Mouse (Mus musculus) limb, embryonic 13.5 days (tissue): ENCODE data around the gene Defb47. TPM values are rescaled to one million over a fixed set of nuclear protein-coding genes. Genes with fewer than 3 reads are reported as not detected.

ENCODE experiments used
- ATAC-seq: fragments of 200-750 bp; cut with Nextera tagmentation; 2 replicates; pipeline ENCODE4 v1.8.0; 2017; ENCODE audit warnings: low read depth, moderate number of reproducible peaks, moderate TSS enrichment; ENCODE audit not compliant: low FRiP score
- H3K27ac ChIP-seq: fragments of 300-500 bp; sonication (generic); 2 replicates; pipeline ENCODE4 v1.5.1; 2015; ENCODE audit warnings: inconsistent platforms, mild to moderate bottlenecking, moderate library complexity
- H3K27me3 ChIP-seq: fragments of 300-500 bp; sonication (generic); 2 replicates; pipeline ENCODE4 v1.6.1; 2015; ENCODE audit warnings: mild to moderate bottlenecking, inconsistent platforms
- H3K36me3 ChIP-seq: fragments of 300-500 bp; sonication (generic); 2 replicates; pipeline ENCODE4 v1.6.1; 2015; ENCODE audit warnings: inconsistent platforms, mild to moderate bottlenecking, moderate library complexity
- H3K4me1 ChIP-seq: fragments of 300-500 bp; sonication (generic); 2 replicates; pipeline ENCODE4 v1.6.1; 2015; ENCODE audit warnings: inconsistent platforms
- H3K4me2 ChIP-seq: fragments of 300-500 bp; sonication (generic); replicated peaks from 2 replicates; pipeline ENCODE4 v1.6.1; 2015; ENCODE audit warnings: inconsistent platforms, mild to moderate bottlenecking, moderate library complexity
- H3K4me3 ChIP-seq: fragments of 300-500 bp; sonication (generic); 2 replicates; pipeline ENCODE4 v1.5.1; 2015; ENCODE audit warnings: moderate library complexity, mild to moderate bottlenecking, inconsistent platforms
- H3K9ac ChIP-seq: fragments of 300-500 bp; sonication (generic); 2 replicates; pipeline ENCODE4 v1.6.1; 2015; ENCODE audit warnings: mild to moderate bottlenecking, inconsistent platforms
- H3K9me3 ChIP-seq: fragments of 300-500 bp; sonication (generic); 2 replicates; pipeline ENCODE4 v1.6.1; 2016; ENCODE audit warnings: inconsistent platforms
- WGBS: fragments of 180-500 bp; shearing (Covaris S2); methylation state at CpG from one replicate; pipeline ENCODE4 v1.1.7; 2015; 5-methylcytosine and 5-hydroxymethylcytosine counted together
- polyA plus RNA-seq: library from polyadenylated mRNA; unstranded; fragments of >200 nt; fragmentation: Nextera tagmentation; extraction: Ambion mirVana; gene quantifications from 2 replicates; pipeline ENCODE4 v1.2.1, GENCODE M21; 2015

Gene Defb47
- polyA plus RNA-seq: not detected in 2 replicates

DNA sequence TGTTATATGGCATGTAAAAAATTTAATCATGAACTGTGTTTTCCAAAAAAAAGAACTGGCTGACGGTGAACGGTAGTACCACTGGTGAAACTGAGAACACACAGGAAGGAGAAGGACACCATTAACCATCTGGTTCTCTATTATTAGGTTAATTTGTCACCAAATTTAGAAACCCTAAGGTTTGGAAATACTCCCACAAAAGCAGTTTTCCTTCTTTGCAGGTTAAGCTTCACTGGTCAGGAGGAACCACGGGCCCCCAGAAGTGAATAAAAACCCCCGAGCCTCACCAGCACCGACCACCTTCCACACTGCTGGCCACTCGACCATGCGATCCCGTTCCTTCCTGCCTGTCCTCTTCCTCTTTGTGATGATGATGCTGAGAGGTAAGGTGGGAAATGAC is at the start of gene Defb47:
Defb47 (plus strand) TSS at position 301 of the 400 bp plus-strand sequence.
- Histone ChIP-seq H3K4me3 (no peak within 1 kb of the TSS), H3K4me1 (no peaks in the 10 kb centered on the region), H3K9me3 (no peaks in the 10 kb centered on the region), H3K9ac (no peak within 1 kb of the TSS), H3K4me2 (no peak within 1 kb of the TSS), H3K27me3 (no peaks in the 10 kb centered on the region), H3K36me3 (no peaks in the 10 kb centered on the region), H3K27ac (no peak within 1 kb of the TSS)
- WGBS: 76% methylated on average over 8 of the region's 8 CpGs
- ATAC-seq: no peak

GRCm38 (mm10) chr14:62956091-62956490 is 41.8 kb upstream of the Defb47 start:
- peaks cover 74% of the 10 kb centered on the region for H3K36me3 ChIP-seq
- H3K27ac ChIP-seq: no peak overlapping the region
- H3K27me3 ChIP-seq: no peaks in the 10 kb centered on the region
- WGBS: 91% methylated on average over 9 of the region's 9 CpGs
- no peak overlapping the region for H3K4me3 ChIP-seq
- H3K4me1 ChIP-seq: no peaks in the 10 kb centered on the region
- H3K9me3 ChIP-seq: no peaks in the 10 kb centered on the region
- ATAC-seq: no peak
- no peak overlapping the region for H3K4me2 ChIP-seq
- H3K9ac ChIP-seq: no peak overlapping the region

DNA sequence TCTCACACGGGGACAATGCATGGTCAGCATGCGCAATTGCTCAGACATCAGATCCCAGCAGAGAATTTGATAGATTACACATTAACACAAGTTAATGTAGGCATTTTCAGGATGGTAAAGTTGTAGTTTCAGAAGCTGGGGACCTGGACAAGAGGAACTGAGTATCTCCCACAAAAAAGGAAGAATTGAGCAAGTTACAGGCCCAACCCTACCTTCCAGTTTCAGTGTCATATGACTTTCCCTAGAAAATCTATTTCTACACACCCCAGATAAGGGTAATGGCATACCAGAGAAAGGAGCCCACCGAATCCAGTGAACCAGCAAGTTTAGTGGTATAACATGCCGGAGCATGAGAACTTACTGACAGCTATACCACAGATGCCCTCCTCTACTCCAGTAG is 34.2 kb upstream of the Defb47 start:
- Histone ChIP-seq H3K27me3 (no peaks in the 10 kb centered on the region), H3K4me3 (no peak overlapping the region), H3K36me3 (peaks cover 18% of the 10 kb centered on the region), H3K9me3 (no peaks in the 10 kb centered on the region), H3K4me2 (no peak overlapping the region), H3K27ac (no peak overlapping the region), H3K9ac (no peak overlapping the region), H3K4me1 (peaks cover 12% of the 10 kb centered on the region)
- ATAC-seq: no peak
- WGBS: 92% methylated on average over 4 of the region's 4 CpGs

DNA sequence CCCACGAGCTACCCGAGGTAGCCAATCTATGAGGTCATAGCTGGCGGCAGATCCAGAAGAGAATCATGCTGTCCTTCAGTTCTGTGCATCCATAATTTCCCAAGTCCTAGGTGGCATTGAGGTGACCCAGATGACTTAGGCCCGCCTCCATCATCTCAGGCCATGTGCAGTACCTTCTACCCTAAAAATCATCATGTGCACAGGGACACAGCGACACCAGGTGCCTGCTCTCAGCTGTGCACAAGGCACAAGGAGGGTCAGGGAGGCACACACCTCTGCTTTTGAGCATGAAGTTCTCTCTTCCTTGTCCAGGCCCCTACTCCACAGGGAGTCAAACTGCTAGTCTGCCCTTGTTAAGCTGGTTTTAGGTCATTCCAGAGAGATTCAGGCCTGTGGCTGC is 32.5 kb upstream of the Defb47 start:
- Histone ChIP-seq H3K9me3 (no peaks in the 10 kb centered on the region), H3K4me2 (peak overlapping the region; percentile 59), H3K27me3 (no peaks in the 10 kb centered on the region), H3K4me1 (peaks cover 12% of the 10 kb centered on the region), H3K27ac (no peak overlapping the region), H3K4me3 (no peak overlapping the region), H3K9ac (no peak overlapping the region), H3K36me3 (peaks cover 5% of the 10 kb centered on the region; the same call in 1 of the 2 replicates)
- WGBS: 80% methylated on average over 5 of the region's 5 CpGs
- no peak for ATAC-seq

DNA sequence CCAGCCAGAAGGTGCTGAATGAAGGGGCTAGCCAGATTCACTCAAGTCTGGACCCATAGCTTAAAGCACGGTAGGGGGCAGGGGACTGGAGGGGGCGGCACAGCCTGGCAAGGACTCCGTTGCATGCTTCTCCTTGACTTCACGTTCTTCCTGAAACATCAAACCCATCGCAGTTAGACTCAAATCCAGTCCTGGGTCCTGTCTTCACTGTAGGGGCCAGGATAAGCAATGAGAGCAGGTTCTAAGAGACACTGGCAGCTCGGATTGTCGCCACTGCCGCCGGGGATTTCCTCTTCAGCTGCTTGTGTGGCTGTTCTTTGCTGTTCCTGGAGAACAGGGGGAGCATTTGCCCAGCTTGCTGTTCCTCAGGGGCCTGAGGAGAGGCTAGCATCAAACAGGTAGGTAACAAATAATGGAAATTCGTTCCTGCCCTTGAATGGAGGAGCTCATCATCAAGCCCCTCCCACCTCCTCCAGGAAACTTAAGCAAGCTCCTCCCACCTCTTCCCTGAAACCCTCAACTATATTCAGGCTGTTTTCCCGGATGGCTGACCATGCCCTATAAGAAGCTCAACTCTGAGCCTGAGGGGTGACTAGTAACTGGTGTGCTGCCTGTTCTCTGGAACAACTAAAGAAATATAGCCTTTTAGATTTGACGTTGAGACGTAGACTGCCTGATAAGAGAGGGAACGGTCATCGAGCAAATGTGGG is 31.9 kb upstream of the Defb47 start:
- H3K4me3 ChIP-seq: peak overlapping the region; percentile 34
- H3K9me3 ChIP-seq: no peaks in the 10 kb centered on the region
- H3K9ac ChIP-seq: peak overlapping the region; percentile 21; the same call in 1 of the 2 replicates
- ATAC-seq: no peak
- H3K4me2 ChIP-seq: peak overlapping the region; percentile 59
- H3K27ac ChIP-seq: no peak overlapping the region
- H3K4me1 ChIP-seq: peaks cover 12% of the 10 kb centered on the region
- H3K36me3 ChIP-seq: peaks cover 5% of the 10 kb centered on the region; the same call in 1 of the 2 replicates
- 14% methylated on average over 15 of the region's 15 CpGs for WGBS
- no peaks in the 10 kb centered on the region for H3K27me3 ChIP-seq

DNA sequence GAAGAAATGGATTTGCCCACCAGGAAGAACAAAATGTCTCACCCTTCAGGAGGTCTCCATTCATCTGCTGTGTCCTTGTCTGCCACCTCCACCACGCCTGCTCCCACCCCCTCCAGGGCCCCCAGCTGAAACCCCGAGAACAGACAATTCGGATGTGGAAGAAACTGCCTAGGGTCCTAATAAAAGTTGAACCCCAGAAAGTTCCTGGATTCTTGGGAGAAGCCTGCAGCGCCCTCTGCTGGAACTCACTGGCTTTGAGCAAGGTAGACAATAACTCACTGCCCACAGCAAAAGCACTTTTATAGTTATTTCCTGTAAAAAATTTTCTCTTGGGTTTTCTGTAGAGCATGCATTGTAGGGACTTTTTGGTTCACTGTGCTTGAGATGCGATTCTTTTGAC is 22.8 kb upstream of the Defb47 start:
- no peak for ATAC-seq
- Histone ChIP-seq H3K27ac (no peak overlapping the region), H3K9ac (no peak overlapping the region), H3K4me3 (no peak overlapping the region), H3K4me1 (no peaks in the 10 kb centered on the region), H3K4me2 (no peak overlapping the region), H3K36me3 (no peaks in the 10 kb centered on the region), H3K9me3 (no peaks in the 10 kb centered on the region), H3K27me3 (no peaks in the 10 kb centered on the region)
- WGBS: 8% methylated on average over 5 of the region's 5 CpGs

GRCm38 (mm10) chr14:62979815-62980214 is 18.1 kb upstream of the Defb47 start:
- no peaks in the 10 kb centered on the region for H3K4me1 ChIP-seq
- no peak for ATAC-seq
- no peaks in the 10 kb centered on the region for H3K9me3 ChIP-seq
- H3K27me3 ChIP-seq: no peaks in the 10 kb centered on the region
- H3K4me3 ChIP-seq: no peak overlapping the region
- WGBS: 84% methylated on average over 1 of the region's 1 CpGs
- no peak overlapping the region for H3K4me2 ChIP-seq
- no peak overlapping the region for H3K9ac ChIP-seq
- H3K27ac ChIP-seq: no peak overlapping the region
- no peaks in the 10 kb centered on the region for H3K36me3 ChIP-seq

DNA sequence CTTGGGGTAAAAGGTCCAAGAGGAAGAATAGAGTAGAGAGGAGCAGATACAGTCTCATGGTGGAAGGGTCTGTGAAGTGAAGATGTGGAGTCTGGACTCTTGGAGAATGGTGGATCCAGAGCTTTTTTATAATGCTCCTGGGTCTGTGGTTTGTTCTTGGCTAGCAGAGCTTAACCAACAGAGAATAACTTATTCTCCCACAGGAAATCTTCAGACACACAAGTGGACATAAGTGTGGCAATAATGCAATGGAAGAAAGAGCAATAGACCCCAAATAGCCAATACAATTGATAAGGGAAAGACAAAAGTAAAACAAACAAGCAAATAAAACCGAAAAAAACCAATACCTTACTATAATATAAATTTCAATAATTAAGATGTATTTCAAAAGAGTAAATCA is 13.5 kb upstream of the Defb47 start, which contains the start of gene Defb48:
Defb48 (minus strand) TSS at position 101 of the 400 bp plus-strand sequence.
- no peak within 1 kb of the TSS for H3K4me3 ChIP-seq
- WGBS: 72% methylated on average over 1 of the region's 1 CpGs

DNA sequence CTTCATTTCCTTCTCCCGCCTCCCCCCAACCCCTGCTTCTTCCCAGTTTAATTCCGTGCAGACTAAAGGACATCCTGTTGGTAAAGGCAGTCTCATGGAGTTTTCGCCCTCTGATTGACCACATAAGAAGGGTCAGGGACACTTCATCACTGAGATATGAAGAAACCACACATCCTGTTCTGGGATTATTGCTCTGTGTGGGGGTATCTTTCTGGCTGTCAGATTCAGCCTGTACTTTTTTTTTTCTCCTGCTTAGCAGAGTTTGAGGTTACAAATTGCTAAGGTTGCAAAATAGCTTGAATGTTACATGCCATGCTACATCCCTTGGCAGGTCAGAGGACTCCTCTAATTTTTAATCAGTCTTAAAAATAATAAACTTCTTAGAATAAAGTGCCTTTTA is 6.6 kb upstream of the Defb47 start:
- H3K27me3 ChIP-seq: no peaks in the 10 kb centered on the region
- no peaks in the 10 kb centered on the region for H3K4me1 ChIP-seq
- H3K9ac ChIP-seq: no peak overlapping the region
- no peak overlapping the region for H3K27ac ChIP-seq
- no peak overlapping the region for H3K4me2 ChIP-seq
- no peaks in the 10 kb centered on the region for H3K9me3 ChIP-seq
- no peak for ATAC-seq
- whole genome bisulfite sequencing: 75% methylated on average over 3 of the region's 3 CpGs
- no peaks in the 10 kb centered on the region for H3K36me3 ChIP-seq
- no peak overlapping the region for H3K4me3 ChIP-seq

More for the DNA sequence above, 13.5 kb upstream of the Defb47 start, which contains the start of gene Defb48:
- no peak within 1 kb of the TSS for H3K27ac ChIP-seq
- no peak within 1 kb of the TSS for H3K4me2 ChIP-seq
- H3K36me3 ChIP-seq: no peaks in the 10 kb centered on the region
- ATAC-seq: no peak
- H3K9ac ChIP-seq: no peak within 1 kb of the TSS
- H3K4me1 ChIP-seq: no peaks in the 10 kb centered on the region
- no peaks in the 10 kb centered on the region for H3K27me3 ChIP-seq
- no peaks in the 10 kb centered on the region for H3K9me3 ChIP-seq

DNA sequence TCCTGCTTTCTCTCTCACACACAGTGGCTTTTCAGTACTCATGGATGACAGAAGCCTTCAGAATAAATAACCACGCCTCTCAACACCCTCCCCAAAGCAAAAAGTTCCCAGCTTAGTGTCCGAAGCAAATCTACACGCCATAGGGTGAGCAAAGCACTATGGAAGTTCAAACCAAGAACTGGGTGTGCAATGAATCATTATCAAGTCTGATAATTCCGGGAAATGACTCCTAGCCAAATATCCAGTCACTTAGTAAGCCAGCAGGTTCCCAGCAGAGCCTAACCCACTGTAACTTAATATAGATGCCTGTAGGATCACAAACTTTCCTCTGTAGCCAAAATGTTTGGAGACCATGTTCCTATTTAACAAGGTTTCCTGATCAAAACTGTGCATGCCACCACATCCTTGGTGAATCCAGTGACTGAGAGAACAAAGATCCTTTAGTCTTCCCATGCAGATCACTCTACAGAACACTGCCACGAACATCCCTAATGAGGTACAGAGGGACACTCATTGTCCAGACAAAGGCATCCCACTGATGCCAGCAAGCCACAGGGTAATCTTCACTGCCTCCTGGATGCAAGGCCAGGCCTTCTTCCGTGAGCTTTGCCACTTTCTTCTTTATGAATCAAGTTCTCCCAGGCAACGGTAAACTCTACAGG is 5.9 kb upstream of the Defb47 start:
- ATAC-seq: no peak
- H3K9me3 ChIP-seq: no peaks in the 10 kb centered on the region
- no peak overlapping the region for H3K4me3 ChIP-seq
- H3K36me3 ChIP-seq: no peaks in the 10 kb centered on the region
- H3K4me1 ChIP-seq: no peaks in the 10 kb centered on the region
- no peak overlapping the region for H3K27ac ChIP-seq
- H3K4me2 ChIP-seq: no peak overlapping the region
- 84% methylated on average over 7 of the region's 7 CpGs for WGBS
- H3K9ac ChIP-seq: no peak overlapping the region
- no peaks in the 10 kb centered on the region for H3K27me3 ChIP-seq

- no peak for ATAC-seq
- Histone ChIP-seq H3K36me3 (no peaks in the 10 kb centered on the region), H3K4me3 (no peak overlapping the region), H3K9ac (no peak overlapping the region), H3K27me3 (no peaks in the 10 kb centered on the region), H3K9me3 (no peaks in the 10 kb centered on the region), H3K4me2 (no peak overlapping the region), H3K27ac (no peak overlapping the region), H3K4me1 (no peaks in the 10 kb centered on the region)
- WGBS: 76% methylated on average over 4 of the region's 4 CpGs
Observed at GRCm38 (mm10) chr14:62998977-62999376, 1.1 kb downstream of the Defb47 start.

- Histone ChIP-seq H3K27me3 (no peaks in the 10 kb centered on the region), H3K9me3 (no peaks in the 10 kb centered on the region), H3K4me3 (no peak overlapping the region), H3K4me2 (no peak overlapping the region), H3K9ac (no peak overlapping the region), H3K27ac (no peak overlapping the region), H3K4me1 (no peaks in the 10 kb centered on the region), H3K36me3 (no peaks in the 10 kb centered on the region)
- ATAC-seq: no peak
- 59% methylated on average over 2 of the region's 2 CpGs for WGBS
Observed at GRCm38 (mm10) chr14:63002588-63002987, 4.7 kb downstream of the Defb47 start.
